Mouse (Mus musculus) MEL (cell line): ENCODE measurements at regions not wholly inside any gene's neighbourhood (a gene's known extent, or its start where the extent isn't known, plus 50 kb on each side); places are given as distances from the start of the nearest gene placed in this dataset.

Experiments
- BHLHE40 ChIP-seq: IDR thresholded peaks from 2 replicates; pipeline ENCODE4 v1.6.1; 2012; ENCODE audit warnings: low read depth, mild to moderate bottlenecking, inconsistent platforms, low read length, improper control_type of control experiment, borderline replicate concordance
- CTCF ChIP-seq, 3 experiments: IDR thresholded peaks in 2 of 3; conservative IDR thresholded peaks in 1 of 3; 2 replicates each; pipeline ENCODE4 v1.5.1; 2011 to 2012; ENCODE audit warnings: low read length in 3 of 3, low read depth in 2 of 3, mild to moderate bottlenecking in 2 of 3, improper control_type of control experiment in 1 of 3, inconsistent platforms in 1 of 3, mixed read lengths in 1 of 3, moderate library complexity in 1 of 3; ENCODE audit not compliant: control insufficient read depth in 1 of 3, insufficient read depth in 1 of 3, poor library complexity in 1 of 3, severe bottlenecking in 1 of 3
- E2F4 ChIP-seq: IDR thresholded peaks from 2 replicates; pipeline ENCODE4 v1.6.1; 2011; ENCODE audit warnings: low read depth, low read length, improper control_type of control experiment, borderline replicate concordance
- ETS1 ChIP-seq: IDR thresholded peaks from 2 replicates; pipeline ENCODE4 v1.6.1; 2012; ENCODE audit warnings: low read depth, mild to moderate bottlenecking, inconsistent platforms, low read length, improper control_type of control experiment, moderate library complexity
- HCFC1 ChIP-seq: IDR thresholded peaks from 2 replicates; pipeline ENCODE4 v1.6.1; 2012; ENCODE audit warnings: low read depth, mild to moderate bottlenecking, inconsistent platforms, low read length, improper control_type of control experiment, moderate library complexity
- NELFE ChIP-seq: IDR thresholded peaks from 2 replicates; pipeline ENCODE4 v1.6.1; 2011; ENCODE audit warnings: low read depth, low read length, improper control_type of control experiment
- POLR2AphosphoS5 ChIP-seq: IDR thresholded peaks from 2 replicates; pipeline ENCODE4 v1.6.1; 2012; ENCODE audit warnings: low read depth, borderline replicate concordance, mild to moderate bottlenecking, inconsistent platforms, low read length, moderate library complexity, mixed read lengths
- TCF12 ChIP-seq: IDR thresholded peaks from 2 replicates; pipeline ENCODE4 v1.6.1; 2014; ENCODE audit warnings: low read depth, mild to moderate bottlenecking, inconsistent platforms, low read length, improper control_type of control experiment, moderate library complexity
- UBTF ChIP-seq: IDR thresholded peaks from 2 replicates; pipeline ENCODE4 v1.6.1; 2012; ENCODE audit warnings: low read depth, mild to moderate bottlenecking, inconsistent platforms, low read length, improper control_type of control experiment, moderate library complexity, borderline replicate concordance; ENCODE audit not compliant: insufficient read depth
- ZC3H11A ChIP-seq: IDR thresholded peaks from 2 replicates; pipeline ENCODE4 v1.6.1; 2012; ENCODE audit warnings: low read depth, mild to moderate bottlenecking, inconsistent platforms, low read length, improper control_type of control experiment

GRCm38 (mm10) chr5:133708881-133709280 lies 390.6 kb upstream of the Castor2 start:
- no peak for TF ChIP-seq E2F4
- no peak for TF ChIP-seq NELFE
- TF ChIP-seq POLR2AphosphoS5, result no peak
- TF ChIP-seq CTCF (IDR thresholded peaks at IDR 0.05 in 2 of 3, conservative IDR thresholded peaks at IDR 0.05 in 1 of 3; ENCODE audit: control insufficient read depth in 1 of 3, insufficient read depth in 1 of 3, low read depth in 2 of 3, low read length in 3 of 3, poor library complexity in 1 of 3, severe bottlenecking in 1 of 3), result no peak
- TF ChIP-seq BHLHE40, result no peak
- TF ChIP-seq ETS1, result no peak
- no peak for TF ChIP-seq UBTF
- no peak for TF ChIP-seq HCFC1
- TF ChIP-seq ZC3H11A, result no peak
- TF ChIP-seq TCF12, result no peak
